In genomic region chr9:123020995-123021631, GRCm38 (mm10) we compare ENCODE assay signal across 8 mouse cellular contexts. TPM values are rescaled to one million over a fixed set of nuclear protein-coding genes. Genes with fewer than 3 reads are reported as not detected.
DNase-seq lines count a peak whose midpoint lies in the region; ATAC-seq lines count a peak whose summit lies in the region.

Tmem42 (plus strand) TSS chr9:123021326.

- DNase-seq in adipocyte (ENCODE audit: low spot score), result peak; percentile 85
- DNase-seq in embryo, embryonic 10 days (ENCODE audit: low spot score), result peak; percentile 91
- peak; percentile 87 for DNase-seq in gastrocnemius, postnatal 14 days
- peak; percentile 78 to 92 for DNase-seq in left cerebral cortex, postnatal 10 days (ENCODE audit: extremely low spot score in 1 of 2, low spot score in 2 of 2)
- peak; percentile 89 for DNase-seq in right cerebral cortex, postnatal 25 days
- peak; percentile 82 to 89 for DNase-seq in urinary bladder, postnatal 4 days (ENCODE audit: low spot score in 2 of 2)

- peak; percentile 91 for ATAC-seq in inflammation-experienced regulatory T-cells, adult 6 months
- ATAC-seq in megakaryocyte-erythroid progenitor cell, adult 5-6 weeks (replicated peaks; ENCODE audit: low FRiP score, low TSS enrichment, poor library complexity, severe bottlenecking), result peak; percentile 88

- intact Hi-C loops in gastrocnemius, postnatal 14 days (cut with DNase I; ENCODE audit: low total_unique reads), result no loop called here
- intact Hi-C loops in left cerebral cortex, postnatal 10 days (cut with DNase I), result no loop called here

RNA-seq across cellular contexts. Expression of gene Tmem42, which starts in this region (rescaled TPM):
- total RNA-seq in gastrocnemius, postnatal 14 days (2021), result 10 to 100 TPM in 1 of 2 experiments, 1 to 10 TPM in 1; 9.0 to 11.2 TPM
- 10 to 100 TPM; 10.2 to 17.5 (median 13.8) TPM for polyA plus RNA-seq in inflammation-experienced regulatory T-cells, adult 6 months (2017; shearing (Covaris generic))
- 10 to 100 TPM; 33.7 to 40.9 TPM for total RNA-seq in left cerebral cortex, postnatal 10 days (2021)
- 4.0 and 16.1 TPM in 2 replicates for total RNA-seq in megakaryocyte-erythroid progenitor cell, adult 5-6 weeks (2014; fragmentation: Nextera tagmentation)
- 5.4 and 9.2 TPM in 2 replicates for total RNA-seq in megakaryocyte-erythroid progenitor cell, adult 5-6 weeks (2017)

Comparison
In these comparisons a context has a peak if more than half of its experiments do, and no peak if none do; other contexts are left out.
1. Peak in every context shown above with its lines: DNase-seq and ATAC-seq.